Mouse (Mus musculus) heart, embryonic 11.5 days (tissue): ENCODE results near the gene Bloc1s4. TPM values are rescaled to one million over a fixed set of nuclear protein-coding genes. Genes with fewer than 3 reads are reported as not detected.

ENCODE experiments used
- ATAC-seq: fragments of 200-750 bp; cut with Nextera tagmentation; replicated peaks from 2 replicates; pipeline ENCODE4 v1.8.0; 2017; ENCODE audit warnings: moderate library complexity; ENCODE audit not compliant: insufficient number of reproducible peaks, low FRiP score, low TSS enrichment
- H3K27ac ChIP-seq: fragments of 300-500 bp; sonication (generic); 2 replicates; pipeline ENCODE4 v1.5.1; 2014; ENCODE audit warnings: mild to moderate bottlenecking, low read depth, low read length
- H3K27me3 ChIP-seq: fragments of 300-500 bp; sonication (generic); 2 replicates; pipeline ENCODE4 v1.6.1; 2014; ENCODE audit warnings: mild to moderate bottlenecking, low read length, mixed read lengths; ENCODE audit not compliant: control insufficient read depth, insufficient read depth
- H3K36me3 ChIP-seq: fragments of 300-500 bp; sonication (generic); 2 replicates; pipeline ENCODE4 v1.6.1; 2014; ENCODE audit warnings: mild to moderate bottlenecking, low read length, moderate library complexity, mixed read lengths; ENCODE audit not compliant: control insufficient read depth, insufficient read depth
- H3K4me1 ChIP-seq: fragments of 300-500 bp; sonication (generic); 2 replicates; pipeline ENCODE4 v1.6.1; 2014; ENCODE audit warnings: low read length; ENCODE audit not compliant: control insufficient read depth, insufficient read depth
- H3K4me2 ChIP-seq: fragments of 300-500 bp; sonication (generic); 2 replicates; pipeline ENCODE4 v1.6.1; 2014; ENCODE audit warnings: mild to moderate bottlenecking, moderate library complexity
- H3K4me3 ChIP-seq: fragments of 300-500 bp; sonication (generic); 2 replicates; pipeline ENCODE4 v1.5.1; 2014; ENCODE audit warnings: low read depth, low read length
- H3K9ac ChIP-seq: fragments of 300-500 bp; sonication (generic); 2 replicates; pipeline ENCODE4 v1.6.1; 2014; ENCODE audit warnings: mild to moderate bottlenecking, low read depth, low read length, moderate library complexity
- H3K9me3 ChIP-seq: fragments of 300-500 bp; sonication (generic); replicated peaks from 2 replicates; pipeline ENCODE4 v1.6.1; 2016; ENCODE audit warnings: low read length; ENCODE audit not compliant: control insufficient read depth
- WGBS: fragments of 180-500 bp; shearing (Covaris S2); extraction: QIAGEN DNeasy Blood & Tissue Kit; methylation state at CpG from one replicate; pipeline ENCODE4 v1.1.7; 2014; ENCODE audit not compliant: insufficient replicate concordance; 5-methylcytosine and 5-hydroxymethylcytosine counted together
- polyA plus RNA-seq: library from polyadenylated mRNA; unstranded; fragments of >200 nt; fragmentation: Nextera tagmentation; extraction: Ambion mirVana; gene quantifications from 2 replicates; pipeline ENCODE4 v1.2.1, GENCODE M21; 2014

Bloc1s4 gene
- polyA plus RNA-seq, 1 experiment from 2014 or later, result 20.1 TPM

DNA sequence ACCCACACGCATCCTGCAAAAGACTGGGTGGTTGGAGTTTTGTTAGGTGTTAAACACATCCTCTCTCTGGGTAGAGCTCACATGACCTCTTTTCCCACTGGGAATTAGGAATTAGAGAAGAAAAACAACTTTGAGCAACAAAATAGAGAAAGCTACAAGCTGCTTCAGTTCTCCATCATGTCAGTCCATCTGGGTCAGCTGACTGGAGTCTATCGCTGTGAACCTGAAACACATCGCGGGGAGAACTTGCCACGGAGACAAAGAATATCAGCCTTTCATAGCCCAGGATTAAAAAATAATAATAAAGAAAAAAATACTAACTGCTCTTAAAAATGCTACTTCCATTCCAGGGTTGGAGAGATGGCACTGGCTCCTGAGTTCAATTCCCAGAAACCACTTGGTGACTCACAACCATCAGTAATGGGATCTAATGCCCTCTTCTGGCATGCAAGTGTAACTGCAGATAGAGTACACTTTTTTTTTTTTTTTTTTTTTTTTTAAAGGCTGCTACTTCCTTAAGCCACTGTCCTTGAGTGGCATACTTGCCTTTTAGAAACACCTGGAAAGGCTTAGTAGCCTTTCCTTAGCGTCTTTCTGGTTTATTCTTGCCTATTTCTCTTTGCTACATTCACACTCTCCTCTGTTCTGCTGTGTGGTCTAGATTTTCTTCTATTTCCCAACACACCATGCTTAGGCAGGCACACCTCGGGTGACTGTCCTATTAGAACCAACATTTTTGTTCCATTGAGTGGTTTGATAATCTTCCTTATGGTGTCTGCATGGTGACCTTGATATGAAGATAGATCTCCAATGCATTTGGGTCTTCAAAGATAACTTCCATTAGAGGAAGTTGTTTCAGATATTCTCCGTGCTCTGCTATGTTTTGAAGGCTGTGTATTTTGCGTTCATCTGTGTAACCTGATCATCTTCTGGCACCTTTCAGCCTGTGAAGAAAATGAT is 1.9 kb upstream of the Bloc1s4 start:
- Histone ChIP-seq H3K9ac (no peak overlapping the region), H3K4me3 (no peak overlapping the region), H3K36me3 (no peaks in the 10 kb centered on the region), H3K27ac (no peak overlapping the region), H3K9me3 (no peaks in the 10 kb centered on the region), H3K27me3 (0 out of 2 replicates have a peak, but pooled peaks cover 5% of the 10 kb centered on the region), H3K4me2 (no peak overlapping the region), H3K4me1 (peaks cover 13% of the 10 kb centered on the region; the same call in 1 of the 2 replicates)
- 65% methylated on average over 9 of the region's 9 CpGs for WGBS
- ATAC-seq, result no peak

DNA sequence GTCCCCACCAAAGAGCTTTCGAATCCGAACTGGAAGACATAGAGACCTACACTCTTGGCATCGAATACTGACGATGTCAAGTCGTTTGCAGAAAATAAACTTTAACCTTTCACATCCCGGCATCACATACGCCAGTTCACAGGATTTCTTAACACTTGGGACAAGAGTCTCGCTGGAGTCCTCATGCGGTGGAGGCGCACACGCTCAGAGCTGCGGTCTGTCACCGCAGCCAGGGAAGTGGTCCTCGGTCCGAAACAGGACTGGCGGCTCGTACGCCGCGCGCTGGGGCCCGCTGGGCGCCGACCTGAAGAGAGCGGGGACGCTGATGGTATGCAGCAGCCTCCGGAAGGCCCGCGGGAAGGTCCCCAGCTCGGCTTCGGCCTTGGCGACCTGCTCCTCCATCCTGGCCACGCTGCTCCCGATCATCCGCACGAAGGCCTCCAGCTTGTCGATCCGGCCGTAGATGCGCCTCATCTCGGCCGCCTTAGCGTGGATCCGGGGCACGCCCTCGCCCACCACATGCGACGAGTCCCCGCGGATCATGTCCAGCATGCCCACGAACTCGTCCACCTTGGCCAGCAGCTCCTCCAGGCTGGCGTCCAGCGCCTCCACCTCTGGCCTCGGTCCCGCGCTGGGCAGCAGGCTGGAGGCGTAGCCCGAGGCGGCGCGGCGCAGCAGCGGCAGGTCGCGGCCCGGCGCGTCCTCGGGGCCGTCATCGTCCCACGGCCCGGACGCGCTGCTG is 485 bp downstream of the Bloc1s4 start:
- Histone ChIP-seq H3K4me3 (peak overlapping the region; percentile 71), H3K9ac (peak overlapping the region; percentile 90), H3K9me3 (no peaks in the 10 kb centered on the region), H3K4me1 (peaks cover 13% of the 10 kb centered on the region; the same call in 1 of the 2 replicates), H3K4me2 (peak overlapping the region; percentile 99), H3K36me3 (no peaks in the 10 kb centered on the region), H3K27me3 (peaks cover 5% of the 10 kb centered on the region; the same call in 1 of the 2 replicates), H3K27ac (0 out of 2 replicates have a peak overlapping the region, but pooled peaks have one; percentile 15)
- WGBS, result 2% methylated on average over 73 of the region's 76 CpGs
- peak; percentile 74 for ATAC-seq

DNA sequence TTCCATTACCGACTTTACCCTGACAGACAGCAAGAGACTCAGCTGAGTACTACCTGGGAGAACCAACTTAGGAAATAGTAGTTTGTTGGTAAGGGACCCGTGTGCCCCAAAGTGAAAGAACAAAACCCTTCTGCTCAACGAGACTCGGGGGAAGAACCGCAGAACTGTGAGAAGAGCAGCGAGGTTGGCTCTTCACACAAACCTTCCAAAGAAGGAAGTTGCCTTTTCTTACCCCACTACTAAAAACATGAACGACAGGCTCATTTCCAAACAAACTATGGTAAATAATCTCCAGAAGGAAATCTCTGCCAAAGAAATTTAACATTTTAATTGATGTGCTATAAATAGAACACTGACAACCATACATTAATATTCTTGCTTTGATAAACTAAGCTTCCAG is 1.4 kb downstream of the Bloc1s4 start:
- 81% methylated on average over 7 of the region's 7 CpGs for WGBS
- H3K4me3 ChIP-seq, result peak overlapping the region; percentile 71

DNA sequence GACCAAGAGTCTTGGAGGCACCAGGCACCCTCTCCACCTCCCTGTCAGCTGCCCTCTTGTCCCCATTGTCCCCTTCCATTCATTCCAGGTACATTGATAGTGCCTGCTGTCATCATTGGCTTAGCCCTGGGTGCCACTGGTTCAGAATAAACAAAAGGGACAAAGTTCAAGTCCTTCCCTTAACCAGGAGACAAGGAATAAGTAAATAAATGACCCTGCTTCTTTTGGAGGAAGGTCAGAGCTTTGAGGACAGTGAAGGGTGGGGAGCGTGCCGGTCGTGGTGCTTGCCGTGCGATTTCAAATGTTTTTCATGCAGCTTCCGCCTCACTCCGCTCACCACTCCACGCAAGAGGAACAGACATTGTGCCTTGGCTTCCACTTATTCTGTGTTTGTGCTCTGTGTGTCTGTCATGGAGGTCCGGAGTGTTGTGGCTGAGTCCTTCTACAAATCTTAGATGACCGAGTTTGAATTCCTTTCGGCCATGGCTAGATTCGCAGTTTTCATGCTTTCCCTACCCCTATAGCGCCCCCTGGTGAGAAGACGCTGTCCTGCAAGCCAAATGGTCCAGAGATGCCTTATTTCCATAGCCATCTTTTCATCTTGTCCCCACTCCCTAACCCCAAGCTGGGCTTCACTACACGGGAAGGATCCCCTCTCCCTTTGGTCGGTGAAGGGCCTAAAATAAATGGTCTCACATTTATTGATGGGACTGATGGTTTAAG is 6.2 kb downstream of the Bloc1s4 start:
- H3K4me2 ChIP-seq, result peak overlapping the region; percentile 43; the same call in 1 of the 2 replicates
- H3K9ac ChIP-seq, result 0 out of 2 replicates have a peak overlapping the region, but pooled peaks have one; percentile 22
- H3K27ac ChIP-seq, result no peak overlapping the region
- WGBS, result 41% methylated on average over 16 of the region's 16 CpGs
- H3K36me3 ChIP-seq, result no peaks in the 10 kb centered on the region
- H3K9me3 ChIP-seq, result no peaks in the 10 kb centered on the region
- no peaks in the 10 kb centered on the region; the same call in 1 of the 2 replicates for H3K27me3 ChIP-seq
- peaks cover 25% of the 10 kb centered on the region for H3K4me1 ChIP-seq
- no peak for ATAC-seq
- no peak overlapping the region for H3K4me3 ChIP-seq

More for the DNA sequence above, 1.4 kb downstream of the Bloc1s4 start:
- Histone ChIP-seq H3K4me2 (peak overlapping the region; percentile 99), H3K4me1 (peaks cover 13% of the 10 kb centered on the region; the same call in 1 of the 2 replicates), H3K9me3 (no peaks in the 10 kb centered on the region), H3K36me3 (no peaks in the 10 kb centered on the region), H3K27me3 (no peaks in the 10 kb centered on the region; the same call in 1 of the 2 replicates), H3K9ac (no peak overlapping the region), H3K27ac (no peak overlapping the region)
- ATAC-seq, result no peak

DNA sequence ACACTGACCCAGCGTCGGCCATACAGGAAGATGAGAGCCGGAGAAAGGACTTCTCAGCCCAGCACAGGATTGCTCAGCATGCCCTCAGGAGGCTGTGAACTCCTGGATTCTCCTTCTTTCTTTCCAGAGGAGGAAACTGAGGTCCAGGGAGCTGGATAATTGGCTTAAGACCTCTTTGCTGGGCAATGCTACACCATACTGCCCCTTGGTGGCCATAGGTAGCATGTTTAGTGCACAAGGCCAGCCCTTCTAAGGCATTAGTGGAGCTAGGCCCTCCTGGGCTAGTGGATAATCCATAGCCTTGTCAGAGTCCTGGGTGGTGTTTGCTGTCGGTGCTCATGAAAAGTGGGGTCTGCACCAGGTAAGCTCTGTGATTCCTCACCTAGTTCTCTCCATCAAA is 8.6 kb downstream of the Bloc1s4 start:
- H3K27me3 ChIP-seq, result no peaks in the 10 kb centered on the region; the same call in 1 of the 2 replicates
- H3K4me3 ChIP-seq, result no peak overlapping the region
- no peak overlapping the region for H3K9ac ChIP-seq
- peaks cover 19% of the 10 kb centered on the region for H3K4me1 ChIP-seq
- WGBS, result 48% methylated on average over 4 of the region's 4 CpGs
- H3K9me3 ChIP-seq, result no peaks in the 10 kb centered on the region
- H3K27ac ChIP-seq, result no peak overlapping the region
- no peak overlapping the region for H3K4me2 ChIP-seq
- no peaks in the 10 kb centered on the region for H3K36me3 ChIP-seq
- no peak for ATAC-seq

DNA sequence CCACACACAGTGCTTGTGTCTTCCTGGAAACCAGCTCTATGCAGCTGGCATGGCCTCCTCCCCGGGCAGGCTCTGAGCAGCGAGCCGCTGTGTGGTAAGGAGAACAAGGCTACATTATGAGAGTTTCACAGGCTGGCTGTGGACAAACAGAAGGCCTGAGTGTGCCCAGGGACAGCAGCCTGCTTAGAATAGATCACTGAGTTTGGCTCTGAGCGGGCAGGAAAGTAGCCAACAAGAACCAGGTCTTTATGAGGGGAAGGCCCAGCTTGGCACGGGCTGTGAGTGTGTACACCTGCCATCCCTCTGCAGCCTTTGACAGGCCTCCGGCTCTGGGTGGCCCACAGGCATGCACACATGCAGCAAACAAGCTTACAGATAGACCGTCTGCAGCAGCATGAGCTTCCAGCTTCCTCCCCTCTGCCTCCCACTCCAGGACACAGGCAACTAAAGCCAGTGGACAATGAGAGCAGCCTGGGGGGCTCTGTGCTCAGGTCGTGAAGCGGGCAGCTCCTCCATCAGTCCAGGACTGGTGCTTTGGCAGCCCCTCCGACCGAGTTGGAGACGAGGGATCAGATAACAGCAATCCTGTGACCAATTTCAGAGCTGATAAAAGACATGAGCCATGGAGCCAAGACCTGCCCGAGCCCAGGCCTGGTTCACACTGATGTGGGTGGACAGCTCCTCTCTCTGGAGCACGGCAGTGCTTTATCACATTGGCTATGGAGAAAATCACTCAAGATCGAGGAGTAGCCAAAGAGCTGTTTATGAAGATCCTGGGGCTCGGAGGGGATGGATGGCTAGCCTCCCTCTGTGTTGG is 9.4 kb downstream of the Bloc1s4 start:
- Histone ChIP-seq H3K27ac (no peak overlapping the region), H3K4me1 (peaks cover 19% of the 10 kb centered on the region), H3K27me3 (no peaks in the 10 kb centered on the region; the same call in 1 of the 2 replicates), H3K9ac (no peak overlapping the region), H3K4me3 (no peak overlapping the region), H3K4me2 (no peak overlapping the region), H3K9me3 (no peaks in the 10 kb centered on the region), H3K36me3 (no peaks in the 10 kb centered on the region)
- 49% methylated on average over 16 of the region's 16 CpGs for WGBS
- ATAC-seq, result no peak

DNA sequence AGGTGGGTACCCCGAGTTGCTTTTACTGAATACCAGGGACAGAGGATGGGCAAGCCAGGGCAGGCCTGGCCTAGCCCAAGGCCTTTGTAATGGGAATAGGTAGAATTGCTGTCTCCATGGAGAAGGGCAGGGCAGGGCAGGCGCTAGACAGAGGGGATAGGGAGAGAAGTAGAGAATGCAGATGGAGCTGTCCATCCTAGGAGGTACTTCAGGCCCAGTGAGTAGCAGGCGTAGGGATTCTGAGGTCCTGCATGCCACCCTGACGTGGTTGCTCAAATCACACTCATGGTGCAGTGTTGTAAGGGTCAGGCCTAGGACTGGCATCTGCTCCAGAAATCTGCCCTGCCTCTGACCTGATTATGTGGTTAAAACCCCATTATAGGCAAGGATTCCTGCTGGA is 10.7 kb downstream of the Bloc1s4 start:
- Histone ChIP-seq H3K9ac (no peak overlapping the region), H3K9me3 (no peaks in the 10 kb centered on the region), H3K4me3 (no peak overlapping the region), H3K27ac (no peak overlapping the region), H3K36me3 (no peaks in the 10 kb centered on the region), H3K4me2 (no peak overlapping the region), H3K4me1 (peaks cover 19% of the 10 kb centered on the region), H3K27me3 (no peaks in the 10 kb centered on the region)
- ATAC-seq, result no peak
- 57% methylated on average over 4 of the region's 4 CpGs for WGBS
